Mouse (Mus musculus) cortical plate, adult 2 months (tissue): ENCODE measurements around the gene Nos3.

Experiments
- CTCF ChIP-seq: fragments of 200-500 bp; IDR thresholded peaks from 2 replicates; pipeline ENCODE4 v1.5.1; 2011; ENCODE audit warnings: mild to moderate bottlenecking, control low read depth, low read length; ENCODE audit not compliant: insufficient read depth; ENCODE audit errors: extremely low read depth
- POLR2A ChIP-seq: fragments of 200-500 bp; IDR thresholded peaks from 2 replicates; pipeline ENCODE4 v1.6.1; 2011; ENCODE audit warnings: mild to moderate bottlenecking, low read length, control low read depth; ENCODE audit not compliant: insufficient read depth; ENCODE audit errors: extremely low read depth

- no peak for TF ChIP-seq POLR2A
- TF ChIP-seq CTCF, result no peak
Measured at GRCm38 (mm10) chr5:24337366-24337765, 27.2 kb upstream of the Nos3 start.
